Mouse (Mus musculus): ENCODE data around the gene Olfr718-ps1. TPM values are rescaled to one million over a fixed set of nuclear protein-coding genes. Genes with fewer than 3 reads are reported as not detected.
A peak's percentile ranks its signal among the peaks of the same experiment; 100 is the strongest.
"Not testable (repeated sequence)": the region's sequence is repeated elsewhere in the genome, so short reads cannot be mapped to it uniquely, and the experiment has no call there.

The Olfr718-ps1 gene
- polyA plus RNA-seq, 1 experiment = not detected

GRCm38 (mm10) chr5:143149536-143149935 lies 2.2 kb upstream of the Olfr718-ps1 start:
- Histone ChIP-seq H3K4me1 (ENCODE audit: control insufficient read depth, insufficient read depth, low read length) (no peaks in the 10 kb centered on the region), H3K27ac (ENCODE audit: insufficient read depth, low read depth, low read length) (no peak overlapping the region), H3K36me3 (ENCODE audit: control insufficient read depth, insufficient read depth, low read length) (no peaks in the 10 kb centered on the region), H3K4me3 (ENCODE audit: insufficient read depth, low read depth, low read length) (no peak overlapping the region), H3K27me3 (replicated peaks; ENCODE audit: control insufficient read depth, insufficient read depth, low read length) (no peaks in the 10 kb centered on the region)
- WGBS = 96% methylated on average over 2 of the region's 2 CpGs
- DNase-seq = no peak
- TF ChIP-seq POLR2A (IDR thresholded peaks at IDR 0.05; ENCODE audit: low read depth, low read length) = no peak
- TF ChIP-seq CTCF (conservative IDR thresholded peaks at IDR 0.05; ENCODE audit: insufficient read depth, insufficient read length, low read depth, low read length) = no peak

- H3K27ac ChIP-seq (ENCODE audit: insufficient read depth, low read depth, low read length) = no peak overlapping the region
- H3K4me3 ChIP-seq (ENCODE audit: insufficient read depth, low read depth, low read length) = no peak overlapping the region
- WGBS = 80% methylated on average over 5 of the region's 5 CpGs
- H3K4me1 ChIP-seq (ENCODE audit: control insufficient read depth, insufficient read depth, low read length) = no peaks in the 10 kb centered on the region
- DNase-seq = peak; percentile 10
- TF ChIP-seq POLR2A (IDR thresholded peaks at IDR 0.05; ENCODE audit: low read depth, low read length) (no peak), CTCF (conservative IDR thresholded peaks at IDR 0.05; ENCODE audit: insufficient read depth, insufficient read length, low read depth, low read length) (no peak)
- H3K27me3 ChIP-seq (replicated peaks; ENCODE audit: control insufficient read depth, insufficient read depth, low read length) = no peaks in the 10 kb centered on the region
- H3K36me3 ChIP-seq (ENCODE audit: control insufficient read depth, insufficient read depth, low read length) = no peaks in the 10 kb centered on the region
Measured at GRCm38 (mm10) chr5:143148661-143149060, 1.3 kb upstream of the Olfr718-ps1 start.

- Histone ChIP-seq H3K27me3 (replicated peaks; ENCODE audit: control insufficient read depth, insufficient read depth, low read length) (no peaks in the 10 kb centered on the region), H3K36me3 (ENCODE audit: control insufficient read depth, insufficient read depth, low read length) (no peaks in the 10 kb centered on the region), H3K4me1 (ENCODE audit: control insufficient read depth, insufficient read depth, low read length) (no peaks in the 10 kb centered on the region), H3K4me3 (ENCODE audit: insufficient read depth, low read depth, low read length) (no peak overlapping the region), H3K27ac (ENCODE audit: insufficient read depth, low read depth, low read length) (no peak overlapping the region)
- TF ChIP-seq CTCF (conservative IDR thresholded peaks at IDR 0.05; ENCODE audit: insufficient read depth, insufficient read length, low read depth, low read length) (0 out of 2 replicates have a peak, but pooled peaks have one; percentile 26), POLR2A (IDR thresholded peaks at IDR 0.05; ENCODE audit: low read depth, low read length) (no peak)
- WGBS = 81% methylated on average over 13 of the region's 13 CpGs
- peak; percentile 14 for DNase-seq
Measured at GRCm38 (mm10) chr5:143137580-143137979, 9.8 kb downstream of the Olfr718-ps1 start.

GRCm38 (mm10) chr5:143135042-143135441 lies 12.3 kb downstream of the Olfr718-ps1 start:
- H3K4me3 ChIP-seq (ENCODE audit: insufficient read depth, low read depth, low read length) = no peak overlapping the region
- 94% methylated on average over 7 of the region's 7 CpGs for WGBS
- TF ChIP-seq POLR2A (IDR thresholded peaks at IDR 0.05; ENCODE audit: low read depth, low read length) (no peak), CTCF (conservative IDR thresholded peaks at IDR 0.05; ENCODE audit: insufficient read depth, insufficient read length, low read depth, low read length) (no peak)
- H3K27ac ChIP-seq (ENCODE audit: insufficient read depth, low read depth, low read length) = no peak overlapping the region
- no peaks in the 10 kb centered on the region for H3K36me3 ChIP-seq (ENCODE audit: control insufficient read depth, insufficient read depth, low read length)
- no peaks in the 10 kb centered on the region for H3K27me3 ChIP-seq (replicated peaks; ENCODE audit: control insufficient read depth, insufficient read depth, low read length)
- no peak for DNase-seq
- no peaks in the 10 kb centered on the region for H3K4me1 ChIP-seq (ENCODE audit: control insufficient read depth, insufficient read depth, low read length)

- not testable (repeated sequence) for DNase-seq; H3K4me3 ChIP-seq (ENCODE audit: insufficient read depth, low read depth, low read length); H3K36me3 ChIP-seq (ENCODE audit: control insufficient read depth, insufficient read depth, low read length); H3K27me3 ChIP-seq (replicated peaks; ENCODE audit: control insufficient read depth, insufficient read depth, low read length); H3K27ac ChIP-seq (ENCODE audit: insufficient read depth, low read depth, low read length); H3K4me1 ChIP-seq (ENCODE audit: control insufficient read depth, insufficient read depth, low read length)
- 87% methylated on average over 4 of the region's 6 CpGs for WGBS
Measured at GRCm38 (mm10) chr5:143134216-143135010, 13.0 kb downstream of the Olfr718-ps1 start.

GRCm38 (mm10) chr5:143132935-143133514 lies 14.4 kb downstream of the Olfr718-ps1 start:
- Histone ChIP-seq H3K36me3 (ENCODE audit: control insufficient read depth, insufficient read depth, low read length) (no peaks in the 10 kb centered on the region), H3K4me1 (ENCODE audit: control insufficient read depth, insufficient read depth, low read length) (no peaks in the 10 kb centered on the region), H3K27me3 (replicated peaks; ENCODE audit: control insufficient read depth, insufficient read depth, low read length) (no peaks in the 10 kb centered on the region), H3K27ac (ENCODE audit: insufficient read depth, low read depth, low read length) (no peak overlapping the region), H3K4me3 (ENCODE audit: insufficient read depth, low read depth, low read length) (no peak overlapping the region)
- DNase-seq = no peak
- WGBS = 84% methylated on average over 13 of the region's 13 CpGs
- TF ChIP-seq CTCF (conservative IDR thresholded peaks at IDR 0.05; ENCODE audit: insufficient read depth, insufficient read length, low read depth, low read length) (no peak), POLR2A (IDR thresholded peaks at IDR 0.05; ENCODE audit: low read depth, low read length) (no peak)

GRCm38 (mm10) chr5:143130342-143130741 lies 17.0 kb downstream of the Olfr718-ps1 start:
- WGBS = 90% methylated on average over 7 of the region's 7 CpGs
- TF ChIP-seq CTCF (conservative IDR thresholded peaks at IDR 0.05; ENCODE audit: insufficient read depth, insufficient read length, low read depth, low read length) = peak; percentile 43
- TF ChIP-seq POLR2A (IDR thresholded peaks at IDR 0.05; ENCODE audit: low read depth, low read length) = no peak

More at GRCm38 (mm10) chr5:143130342-143130741, 17.0 kb downstream of the Olfr718-ps1 start:
- no peaks in the 10 kb centered on the region for H3K4me1 ChIP-seq (ENCODE audit: control insufficient read depth, insufficient read depth, low read length)
- H3K27me3 ChIP-seq (replicated peaks; ENCODE audit: control insufficient read depth, insufficient read depth, low read length) = no peaks in the 10 kb centered on the region
- no peaks in the 10 kb centered on the region for H3K36me3 ChIP-seq (ENCODE audit: control insufficient read depth, insufficient read depth, low read length)
- DNase-seq = no peak
- no peak overlapping the region for H3K4me3 ChIP-seq (ENCODE audit: insufficient read depth, low read depth, low read length)
- H3K27ac ChIP-seq (ENCODE audit: insufficient read depth, low read depth, low read length) = no peak overlapping the region

Data from kidney, adult 2 months (tissue).